Mouse (Mus musculus) ovary, postnatal 14 days (tissue): ENCODE data around the gene Reps2.

ENCODE experiments used
- DNase-seq: peaks from one replicate; pipeline ENCODE4 v3.0.0; 2022; ENCODE audit warnings: low spot score

Gene Reps2

GRCm38 (mm10) chrX:162643091-162643788 is at the start of gene Reps2:
Gene Reps2, minus strand, starts transcription at chrX:162643649.
- DNase-seq: peak; percentile 55

GRCm38 (mm10) chrX:162691272-162691671 is 47.8 kb upstream of the Reps2 start:
- no peak for DNase-seq

DNA sequence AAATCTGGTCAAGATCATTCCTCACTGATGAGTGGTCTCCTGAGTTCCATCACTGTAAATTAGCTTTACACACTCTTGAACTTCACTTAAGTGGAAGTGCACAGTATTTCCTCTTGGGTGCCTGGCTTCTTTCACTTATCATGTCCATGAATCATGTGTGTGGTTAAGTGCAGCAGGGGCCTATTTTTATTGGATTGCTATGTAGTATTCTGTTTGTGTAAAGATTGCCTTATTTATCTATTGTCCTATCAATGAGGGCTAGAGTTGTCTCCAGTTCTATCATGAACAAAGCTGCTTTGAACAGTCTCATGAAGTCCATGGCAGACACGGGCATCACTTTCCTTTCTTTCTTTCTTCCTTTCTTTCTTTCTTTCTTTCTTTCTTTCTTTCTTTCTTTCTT is 41.9 kb upstream of the Reps2 start:
- DNase-seq: no peak

- no peak for DNase-seq
These were observed 36.1 kb upstream of the Reps2 start for GRCm38 (mm10) chrX:162679506-162679905.

- no peak for DNase-seq
These were observed 35.4 kb upstream of the Reps2 start for GRCm38 (mm10) chrX:162678820-162679219.

DNA sequence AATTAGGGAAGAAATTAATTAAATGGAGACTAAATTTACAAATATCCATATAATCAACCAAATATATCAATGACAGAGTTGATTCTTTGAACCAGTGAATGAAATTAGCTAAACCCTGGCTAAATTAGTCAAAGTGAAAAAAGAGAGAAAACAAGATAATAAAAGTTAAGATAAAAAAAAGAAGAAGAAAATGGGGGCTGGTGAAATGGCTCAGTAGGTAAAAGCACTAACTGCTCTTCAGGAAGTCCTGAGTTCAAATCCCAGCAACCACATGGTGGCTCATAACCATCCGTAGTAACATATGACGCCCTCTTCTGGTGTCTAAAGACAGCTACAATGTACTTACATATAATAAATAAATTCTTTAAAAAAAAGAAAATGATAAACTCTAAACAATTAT is 22.7 kb upstream of the Reps2 start:
- DNase-seq: no peak

- DNase-seq: no peak
These were observed 16.7 kb upstream of the Reps2 start for GRCm38 (mm10) chrX:162660182-162660581.

GRCm38 (mm10) chrX:162653518-162653917 is 10.1 kb upstream of the Reps2 start:
- DNase-seq: no peak

- no peak for DNase-seq
These were observed 9.0 kb upstream of the Reps2 start for GRCm38 (mm10) chrX:162652445-162652844.

GRCm38 (mm10) chrX:162651125-162651524 is 7.7 kb upstream of the Reps2 start:
- DNase-seq: no peak

- DNase-seq: no peak
These were observed 292 bp upstream of the Reps2 start for GRCm38 (mm10) chrX:162643789-162644092.

DNA sequence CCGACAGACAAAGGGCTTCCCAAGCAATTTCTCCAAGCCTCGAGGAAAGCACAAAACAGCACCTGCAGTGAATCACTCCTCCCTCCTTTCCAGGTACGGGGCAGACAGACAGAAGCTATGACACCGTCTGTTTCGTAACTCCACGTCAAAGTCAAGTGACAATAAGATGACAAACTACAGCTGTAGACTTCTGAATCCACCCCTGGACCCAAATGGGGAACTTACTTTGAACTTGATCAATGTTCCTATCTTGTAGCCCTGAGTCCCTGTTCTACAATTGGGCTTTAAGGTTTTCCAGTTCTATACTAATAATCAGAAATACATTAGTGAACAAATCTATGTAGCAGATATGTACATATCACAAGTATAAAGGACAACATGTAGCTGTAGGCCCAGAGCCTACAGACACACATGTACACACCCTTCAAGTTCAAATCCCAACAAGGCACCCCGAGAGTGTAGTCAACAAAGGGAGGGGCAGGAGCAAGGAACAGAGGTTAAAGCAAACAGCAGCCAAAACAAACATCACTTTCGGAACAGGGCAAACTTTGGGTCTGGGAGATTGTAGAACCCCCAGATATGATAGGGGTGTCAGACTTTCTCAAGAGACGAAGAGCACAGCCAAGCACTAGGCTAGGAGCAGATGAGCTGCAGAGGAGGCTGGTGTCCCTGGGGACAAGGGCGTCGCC is 903 bp downstream of the Reps2 start:
- no peak for DNase-seq

GRCm38 (mm10) chrX:162641764-162642163 is 1.7 kb downstream of the Reps2 start:
- DNase-seq: no peak

DNA sequence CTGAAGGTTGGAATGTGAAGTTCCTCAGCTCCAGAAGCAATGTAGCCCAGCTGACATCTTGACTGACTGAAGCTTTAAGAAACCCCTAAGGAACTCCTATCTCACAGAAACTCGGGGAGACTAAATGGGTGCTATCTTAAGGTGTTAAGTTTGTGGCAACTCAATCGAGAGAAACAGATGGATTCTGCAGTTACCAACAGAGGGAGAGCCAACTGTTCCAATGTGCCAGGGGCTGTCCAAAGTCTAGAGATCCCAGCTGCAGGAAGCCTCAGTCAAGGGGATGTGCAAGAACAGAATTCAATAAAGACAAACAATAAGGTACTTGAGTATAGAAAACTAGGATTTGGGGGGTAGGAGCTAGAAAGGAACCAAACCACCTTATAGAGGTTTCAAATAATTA is 8.3 kb downstream of the Reps2 start:
- no peak for DNase-seq

GRCm38 (mm10) chrX:162622091-162622437 is 21.4 kb downstream of the Reps2 start:
- no peak for DNase-seq

DNA sequence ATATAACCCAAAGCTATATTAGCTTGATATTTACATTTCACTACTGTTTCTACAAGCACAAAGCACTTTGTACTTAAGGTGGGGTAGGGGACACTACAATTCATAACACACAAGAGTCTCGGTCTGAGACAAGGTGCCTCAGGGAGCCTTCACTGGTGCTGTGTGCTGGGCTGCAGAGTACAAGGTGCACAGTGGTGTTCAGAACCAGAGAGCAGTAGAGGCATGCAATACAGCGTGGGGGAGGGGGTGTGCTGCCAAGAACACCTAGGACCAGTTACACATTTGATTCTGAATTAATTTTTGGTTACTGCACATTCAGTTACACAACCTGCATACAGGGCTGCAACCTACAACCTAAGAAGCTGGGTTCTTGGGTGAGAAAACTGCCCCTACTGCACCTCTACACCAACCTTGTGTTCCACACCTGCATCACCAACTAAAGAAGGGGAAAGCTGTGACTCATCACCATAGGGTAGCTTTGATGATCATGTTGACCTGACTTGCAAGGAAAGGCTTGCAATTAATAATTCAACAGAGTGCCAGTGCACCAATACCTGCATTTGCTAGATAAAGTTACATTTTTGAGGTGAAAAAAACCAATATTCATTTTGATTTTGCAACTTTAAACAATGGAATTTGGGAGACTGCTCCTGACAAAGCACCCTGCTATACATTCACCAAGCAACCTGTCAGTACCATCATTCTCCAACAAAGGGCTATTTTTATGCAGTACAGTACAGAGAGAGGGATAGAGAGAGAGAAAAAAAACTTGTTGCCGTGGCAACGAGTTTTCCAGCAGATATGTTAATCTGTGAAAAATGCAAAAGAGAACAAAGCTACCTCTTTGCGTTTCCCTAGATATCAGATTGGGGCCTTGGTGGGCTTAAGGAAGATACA is 22.0 kb downstream of the Reps2 start:
- DNase-seq: no peak

DNA sequence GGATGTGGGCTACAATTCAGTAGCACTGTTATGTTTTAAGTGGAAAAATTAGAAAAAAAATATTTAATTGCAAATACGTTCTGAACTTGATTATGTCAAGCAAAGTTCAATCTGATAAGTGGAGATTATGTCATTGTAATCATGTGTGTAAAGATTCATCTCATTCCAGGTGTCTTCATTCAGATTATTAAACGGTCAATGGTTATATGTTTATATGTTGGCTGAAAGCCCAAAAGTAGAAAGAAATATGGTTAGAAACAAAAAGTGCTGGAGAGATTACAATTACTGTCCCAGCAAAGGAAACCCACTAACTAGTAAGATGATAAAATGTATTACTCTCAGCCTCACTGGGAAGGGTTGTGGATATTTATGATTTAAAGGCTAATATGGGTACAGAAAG is 23.7 kb downstream of the Reps2 start:
- DNase-seq: no peak

DNA sequence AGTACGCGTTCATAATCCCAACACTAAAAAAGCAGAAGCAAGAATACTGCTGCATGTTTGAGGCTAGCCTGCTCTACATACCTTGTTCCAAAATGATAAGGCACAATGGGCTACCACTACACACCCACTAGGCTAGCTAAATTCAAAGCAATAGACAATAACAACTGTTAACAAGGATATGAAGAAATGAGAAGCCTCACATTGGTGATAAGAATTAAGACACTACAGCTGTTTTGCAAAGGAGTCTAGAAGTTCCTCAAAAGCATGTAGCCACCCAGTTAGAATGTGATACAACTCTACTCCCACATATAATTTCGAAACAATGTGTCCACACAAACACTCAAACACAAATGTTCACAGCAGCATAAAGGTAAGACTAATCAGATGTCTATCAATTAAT is 24.9 kb downstream of the Reps2 start:
- DNase-seq: no peak

GRCm38 (mm10) chrX:162606113-162606512 is 37.3 kb downstream of the Reps2 start:
- no peak for DNase-seq

GRCm38 (mm10) chrX:162599666-162600065 is 43.8 kb downstream of the Reps2 start:
- DNase-seq: no peak

DNA sequence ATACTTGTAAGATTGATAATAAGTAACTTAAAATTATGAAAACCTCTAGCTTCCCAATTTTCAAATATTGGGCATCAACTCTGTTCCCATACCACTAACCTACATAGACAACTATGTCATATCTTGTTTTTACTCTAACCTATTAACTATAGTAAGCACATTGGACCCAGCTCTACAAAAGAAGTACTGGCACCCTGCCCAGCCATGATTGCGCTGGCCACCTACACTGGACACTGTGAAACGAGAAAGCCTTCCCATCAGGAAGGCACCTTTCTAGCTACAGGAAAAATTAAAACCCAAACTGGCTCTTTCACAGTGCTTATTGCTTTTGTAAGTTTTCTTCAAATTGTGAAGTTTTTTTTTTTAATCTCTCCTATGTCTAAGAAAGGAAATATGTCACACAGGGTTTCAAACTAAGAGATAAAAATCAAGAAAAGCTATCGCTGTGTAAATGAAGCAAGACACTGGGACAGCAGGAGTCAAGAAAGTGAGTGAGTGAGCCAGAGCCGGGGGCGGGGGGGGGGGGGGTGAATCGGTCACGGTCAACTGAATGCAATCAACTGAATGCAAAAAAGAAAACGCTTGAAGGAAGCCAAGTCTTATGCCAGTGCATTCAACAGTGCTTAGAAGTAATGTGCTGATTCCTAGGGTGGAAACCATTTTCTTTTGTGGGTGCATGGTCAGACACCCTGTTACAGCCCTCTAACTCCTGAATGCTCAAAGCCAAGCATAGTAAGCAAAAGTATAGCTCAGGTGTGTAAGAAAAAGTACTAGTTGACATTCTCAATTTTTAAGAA is 52.2 kb downstream of the Reps2 start:
- no peak for DNase-seq

GRCm38 (mm10) chrX:162590145-162590790 is 53.2 kb downstream of the Reps2 start:
- no peak for DNase-seq
